Mouse (Mus musculus): ENCODE results near the gene Bpifb1. TPM values are rescaled to one million over a fixed set of nuclear protein-coding genes. Genes with fewer than 3 reads are reported as not detected.
"Not testable (repeated sequence)": the region's sequence is repeated elsewhere in the genome, so short reads cannot be mapped to it uniquely, and the experiment has no call there.

Bpifb1 gene
- polyA plus RNA-seq, 1 experiment from 2014 or later: not detected

DNA sequence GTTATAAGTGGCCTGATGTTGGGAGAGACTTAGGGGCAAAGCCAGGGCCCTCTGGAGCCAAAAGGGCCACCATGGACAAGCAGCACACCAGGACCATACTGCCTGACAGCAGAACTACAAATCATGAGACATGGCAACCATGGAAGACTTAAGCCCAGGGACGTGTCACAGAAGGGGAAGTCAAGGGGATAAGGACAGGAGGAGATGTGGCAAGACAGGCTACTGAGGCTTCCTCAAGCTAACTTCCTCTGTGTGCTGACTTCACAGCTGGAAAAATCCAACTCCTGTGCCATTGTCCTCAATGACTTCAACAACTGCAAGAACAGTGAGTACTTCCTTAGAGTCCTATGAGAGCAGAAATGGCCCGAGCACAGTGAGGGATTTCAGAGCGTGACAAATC is 73.8 kb downstream of the Bpifb1 start:
- H3K4me3 ChIP-seq (replicated peaks); H3K36me3 ChIP-seq (replicated peaks); H3K4me1 ChIP-seq; H3K9me3 ChIP-seq; H3K27ac ChIP-seq; H3K4me2 ChIP-seq; H3K9ac ChIP-seq; H3K27me3 ChIP-seq; ATAC-seq (ENCODE audit: low FRiP score): not testable (repeated sequence)
- 79% methylated on average over 3 of the region's 3 CpGs for WGBS

Other genes starting within 250 kb of the Bpifb1 start
- gene Bpifa6, start 215.9 kb upstream of the Bpifb1 start, polyA plus RNA-seq (2016; fragmentation: Nextera tagmentation; extraction: Ambion mirVana): not detected in 2 replicates
- not detected in 2 replicates for gene Bpifa2, start 182.6 kb upstream of the Bpifb1 start, polyA plus RNA-seq (2016; fragmentation: Nextera tagmentation; extraction: Ambion mirVana)
- not detected in 2 replicates for gene Bpifa3, start 60.5 kb upstream of the Bpifb1 start, polyA plus RNA-seq (2016; fragmentation: Nextera tagmentation; extraction: Ambion mirVana)
- gene Bpifa1, start 47.9 kb upstream of the Bpifb1 start, polyA plus RNA-seq (2016; fragmentation: Nextera tagmentation; extraction: Ambion mirVana): not detected in 2 replicates
- not detected in 2 replicates for gene Bpifa5, start 28.2 kb upstream of the Bpifb1 start, polyA plus RNA-seq (2016; fragmentation: Nextera tagmentation; extraction: Ambion mirVana)
- 0.11 TPM in 1 of 2 replicates, not detected in the other for gene Bpifb5, start 32.9 kb downstream of the Bpifb1 start, polyA plus RNA-seq (2016; fragmentation: Nextera tagmentation; extraction: Ambion mirVana)
- gene Bpifb9a, start 67.0 kb downstream of the Bpifb1 start, polyA plus RNA-seq (2016; fragmentation: Nextera tagmentation; extraction: Ambion mirVana): not detected in 2 replicates
- not detected in 2 replicates for gene Bpifb9b, start 116.4 kb downstream of the Bpifb1 start, polyA plus RNA-seq (2016; fragmentation: Nextera tagmentation; extraction: Ambion mirVana)
- 12.8 and 15.2 TPM in 2 replicates for gene Cdk5rap1, start 182.2 kb downstream of the Bpifb1 start, polyA plus RNA-seq (2016; fragmentation: Nextera tagmentation; extraction: Ambion mirVana)
- 3.9 and 4.2 TPM in 2 replicates for gene Snta1, start 217.3 kb downstream of the Bpifb1 start, polyA plus RNA-seq (2016; fragmentation: Nextera tagmentation; extraction: Ambion mirVana)
- 75.6 and 84.0 TPM in 2 replicates for gene Cbfa2t2, start 245.7 kb downstream of the Bpifb1 start, polyA plus RNA-seq (2016; fragmentation: Nextera tagmentation; extraction: Ambion mirVana)

All from forebrain, embryonic 12.5 days (tissue).